Mouse (Mus musculus): ENCODE data around the gene Slc25a24. TPM values are rescaled to one million over a fixed set of nuclear protein-coding genes. Genes with fewer than 3 reads are reported as not detected.

Slc25a24 gene
- 17.1 and 19.8 TPM in 2 replicates for polyA plus RNA-seq (2015; fragmentation: Nextera tagmentation; extraction: Ambion mirVana)

DNA sequence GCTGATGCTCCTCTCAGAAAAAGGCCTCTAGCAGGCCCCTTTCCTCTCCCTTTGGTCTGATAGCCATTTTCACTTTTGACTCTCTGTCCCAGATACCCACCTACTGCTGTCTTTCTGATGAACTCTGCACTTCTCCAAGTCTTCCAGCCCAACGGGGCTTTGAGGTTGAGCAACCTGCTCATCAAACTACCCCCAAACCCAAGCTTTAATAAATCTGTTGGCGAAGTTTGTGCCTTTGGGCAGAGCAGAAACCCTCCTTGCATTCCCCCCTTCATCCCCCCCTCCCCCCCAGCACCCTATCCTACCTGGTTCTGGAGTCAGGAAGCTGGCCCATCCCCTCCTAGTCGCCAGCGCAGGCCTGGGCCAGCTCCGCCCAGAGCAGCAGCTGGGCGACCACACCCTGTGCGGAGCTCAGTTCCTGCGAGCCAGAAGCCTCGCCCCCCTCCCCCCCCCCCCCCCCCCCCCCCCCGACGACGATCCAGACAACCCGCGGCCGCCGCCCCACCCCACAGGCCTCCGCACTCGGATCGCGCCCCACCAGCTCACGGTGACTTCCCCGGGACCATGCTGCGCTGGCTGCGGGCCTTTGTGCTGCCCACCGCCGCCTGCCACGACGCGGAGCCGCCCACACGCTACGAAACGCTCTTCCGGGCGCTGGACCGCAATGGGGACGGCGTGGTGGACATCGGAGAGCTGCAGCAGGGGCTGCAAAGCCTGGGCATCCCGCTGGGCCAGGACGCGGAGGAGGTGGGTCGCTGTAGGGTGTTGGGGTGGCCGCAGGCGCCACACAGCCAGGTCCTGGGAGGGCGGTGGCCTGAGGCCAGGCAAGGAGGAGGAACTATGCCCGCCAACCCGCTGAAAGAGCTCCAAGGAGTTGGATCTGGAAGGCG, at the start of gene Slc25a24:
Gene Slc25a24 (plus strand): TSS at position 509 of the 890 bp plus-strand sequence.
- Histone ChIP-seq H3K27me3 (ENCODE audit: control insufficient read depth, insufficient read depth, low read length) (no peaks in the 10 kb centered on the region), H3K4me1 (ENCODE audit: control insufficient read depth, insufficient read depth, low read length) (peaks cover 24% of the 10 kb centered on the region), H3K9ac (ENCODE audit: low read length) (peak within 1 kb of the TSS; percentile 97), H3K4me3 (ENCODE audit: low read length) (peak within 1 kb of the TSS; percentile 96), H3K27ac (ENCODE audit: low read length) (peak within 1 kb of the TSS; percentile 93), H3K4me2 (ENCODE audit: low read depth, low read length) (peak within 1 kb of the TSS; percentile 80), H3K9me3 (replicated peaks; ENCODE audit: control insufficient read depth, low read length) (no peaks in the 10 kb centered on the region), H3K36me3 (ENCODE audit: control insufficient read depth, insufficient read depth) (peaks cover 6% of the 10 kb centered on the region; the same call in 1 of the 2 replicates)
- WGBS, result 1% methylated on average over 34 of the region's 49 CpGs
- peak; percentile 84 for ATAC-seq (replicated peaks; ENCODE audit: extremely low read depth, insufficient read depth, low FRiP score)

DNA sequence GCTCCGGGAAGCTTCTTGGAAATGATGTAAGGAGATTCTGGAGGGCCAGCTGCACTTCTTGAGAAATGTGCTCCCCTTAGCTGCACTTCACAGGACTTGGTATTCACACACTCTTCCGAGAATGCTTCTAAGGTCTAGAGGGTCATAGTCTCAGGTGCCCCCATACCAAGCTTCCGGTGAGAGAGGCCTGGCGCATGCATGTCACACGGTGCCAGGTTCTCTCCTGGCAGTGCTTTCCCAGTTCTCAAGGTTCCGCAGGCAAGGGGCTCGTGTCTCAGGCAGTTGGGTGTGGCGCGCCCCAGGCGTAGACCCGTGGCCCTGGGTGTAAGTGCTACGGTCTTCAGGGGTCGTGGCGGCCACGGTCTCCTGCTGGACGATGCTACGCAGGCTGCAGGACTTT, 42.8 kb upstream of the Slc25a24 start, which contains the start of gene Slc25a54:
Gene Slc25a54 (plus strand): TSS at position 301 of the 400 bp plus-strand sequence.
- no peak for ATAC-seq (replicated peaks; ENCODE audit: extremely low read depth, insufficient read depth, low FRiP score)
- H3K27me3 ChIP-seq (ENCODE audit: control insufficient read depth, insufficient read depth, low read length), result no peaks in the 10 kb centered on the region
- WGBS, result 91% methylated on average over 17 of the region's 17 CpGs
- no peaks in the 10 kb centered on the region for H3K4me1 ChIP-seq (ENCODE audit: control insufficient read depth, insufficient read depth, low read length)
- H3K9me3 ChIP-seq (replicated peaks; ENCODE audit: control insufficient read depth, low read length), result no peaks in the 10 kb centered on the region
- H3K27ac ChIP-seq (ENCODE audit: low read length), result no peak within 1 kb of the TSS
- no peak within 1 kb of the TSS for H3K9ac ChIP-seq (ENCODE audit: low read length)
- H3K36me3 ChIP-seq (ENCODE audit: control insufficient read depth, insufficient read depth), result no peaks in the 10 kb centered on the region
- no peak within 1 kb of the TSS for H3K4me3 ChIP-seq (ENCODE audit: low read length)
- no peak within 1 kb of the TSS for H3K4me2 ChIP-seq (ENCODE audit: low read depth, low read length)

DNA sequence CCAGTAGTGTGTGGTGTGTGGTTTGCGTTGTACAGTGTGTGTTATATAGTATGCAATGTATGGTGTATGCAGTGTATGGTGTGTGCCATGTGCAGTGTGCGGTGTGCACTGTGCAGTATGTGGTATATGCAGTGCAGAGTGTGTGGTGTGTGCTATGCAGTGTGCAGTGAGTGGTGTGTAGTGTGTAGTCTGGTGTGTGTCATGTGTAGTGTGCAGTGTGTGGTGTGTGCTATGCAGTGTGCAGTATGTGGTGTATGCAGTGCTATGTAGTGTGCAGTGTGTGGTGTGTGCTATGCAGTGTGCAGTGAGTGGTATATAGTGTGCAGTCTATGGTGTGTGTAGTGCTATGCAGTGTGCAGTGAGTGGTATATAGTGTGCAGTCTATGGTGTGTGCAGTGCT, 38.5 kb upstream of the Slc25a24 start:
- H3K9me3 ChIP-seq (replicated peaks; ENCODE audit: control insufficient read depth, low read length), result no peaks in the 10 kb centered on the region
- no peaks in the 10 kb centered on the region for H3K36me3 ChIP-seq (ENCODE audit: control insufficient read depth, insufficient read depth)
- ATAC-seq (replicated peaks; ENCODE audit: extremely low read depth, insufficient read depth, low FRiP score), result no peak
- H3K9ac ChIP-seq (ENCODE audit: low read length), result no peak overlapping the region
- H3K4me1 ChIP-seq (ENCODE audit: control insufficient read depth, insufficient read depth, low read length), result no peaks in the 10 kb centered on the region
- no peak overlapping the region for H3K4me2 ChIP-seq (ENCODE audit: low read depth, low read length)
- H3K4me3 ChIP-seq (ENCODE audit: low read length), result no peak overlapping the region
- H3K27me3 ChIP-seq (ENCODE audit: control insufficient read depth, insufficient read depth, low read length), result no peaks in the 10 kb centered on the region
- WGBS, result 83% methylated on average over 2 of the region's 2 CpGs
- no peak overlapping the region for H3K27ac ChIP-seq (ENCODE audit: low read length)

DNA sequence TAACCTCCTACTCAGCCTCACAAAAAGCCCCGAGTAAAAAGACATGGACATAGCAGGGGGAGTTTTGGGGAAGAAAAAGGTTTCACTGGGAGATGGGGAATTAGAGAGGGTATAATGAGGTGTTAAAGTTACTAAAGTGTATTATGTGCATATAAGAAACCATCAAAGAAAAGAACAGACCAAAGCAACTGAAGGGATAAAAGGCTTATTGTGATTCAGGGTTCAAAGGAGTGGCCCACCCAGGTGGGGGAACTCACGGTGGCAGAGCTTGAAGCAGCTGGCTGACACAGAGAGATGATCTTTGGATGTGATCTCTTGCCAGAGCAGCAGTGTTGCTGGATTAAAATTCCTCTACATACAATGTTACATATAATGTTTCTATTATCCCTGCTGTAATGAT, 34.5 kb upstream of the Slc25a24 start:
- WGBS, result 25% methylated on average over 2 of the region's 2 CpGs
- no peak overlapping the region for H3K4me2 ChIP-seq (ENCODE audit: low read depth, low read length)
- no peak overlapping the region for H3K4me3 ChIP-seq (ENCODE audit: low read length)
- H3K4me1 ChIP-seq (ENCODE audit: control insufficient read depth, insufficient read depth, low read length), result no peaks in the 10 kb centered on the region
- no peaks in the 10 kb centered on the region for H3K9me3 ChIP-seq (replicated peaks; ENCODE audit: control insufficient read depth, low read length)
- no peaks in the 10 kb centered on the region for H3K27me3 ChIP-seq (ENCODE audit: control insufficient read depth, insufficient read depth, low read length)
- ATAC-seq (replicated peaks; ENCODE audit: extremely low read depth, insufficient read depth, low FRiP score), result no peak
- no peak overlapping the region for H3K9ac ChIP-seq (ENCODE audit: low read length)
- no peak overlapping the region for H3K27ac ChIP-seq (ENCODE audit: low read length)
- no peaks in the 10 kb centered on the region for H3K36me3 ChIP-seq (ENCODE audit: control insufficient read depth, insufficient read depth)

DNA sequence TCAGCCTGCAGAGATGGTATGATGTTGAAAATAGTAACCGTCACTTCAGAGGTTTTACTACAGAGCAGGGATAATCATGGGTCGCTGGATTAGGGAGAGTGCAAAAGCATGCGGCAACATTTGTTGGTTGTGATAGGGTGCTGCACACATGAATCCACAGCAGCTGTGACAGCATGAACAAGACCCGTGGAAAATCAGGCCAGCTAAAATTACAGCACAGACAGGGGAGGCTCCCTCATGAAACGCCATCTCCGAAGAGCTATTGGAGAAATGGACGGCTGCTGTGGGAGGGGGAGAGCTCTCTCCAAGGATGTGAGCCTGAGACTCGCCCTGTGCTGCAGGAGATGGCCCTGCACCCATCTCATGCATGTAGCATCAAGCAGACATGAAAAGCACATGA, 18.2 kb upstream of the Slc25a24 start:
- 57% methylated on average over 8 of the region's 8 CpGs for WGBS
- Histone ChIP-seq H3K9ac (ENCODE audit: low read length) (no peak overlapping the region), H3K36me3 (ENCODE audit: control insufficient read depth, insufficient read depth) (no peaks in the 10 kb centered on the region), H3K27me3 (ENCODE audit: control insufficient read depth, insufficient read depth, low read length) (no peaks in the 10 kb centered on the region), H3K4me2 (ENCODE audit: low read depth, low read length) (no peak overlapping the region), H3K4me3 (ENCODE audit: low read length) (no peak overlapping the region), H3K27ac (ENCODE audit: low read length) (no peak overlapping the region), H3K4me1 (ENCODE audit: control insufficient read depth, insufficient read depth, low read length) (no peaks in the 10 kb centered on the region), H3K9me3 (replicated peaks; ENCODE audit: control insufficient read depth, low read length) (no peaks in the 10 kb centered on the region)
- ATAC-seq (replicated peaks; ENCODE audit: extremely low read depth, insufficient read depth, low FRiP score), result no peak

DNA sequence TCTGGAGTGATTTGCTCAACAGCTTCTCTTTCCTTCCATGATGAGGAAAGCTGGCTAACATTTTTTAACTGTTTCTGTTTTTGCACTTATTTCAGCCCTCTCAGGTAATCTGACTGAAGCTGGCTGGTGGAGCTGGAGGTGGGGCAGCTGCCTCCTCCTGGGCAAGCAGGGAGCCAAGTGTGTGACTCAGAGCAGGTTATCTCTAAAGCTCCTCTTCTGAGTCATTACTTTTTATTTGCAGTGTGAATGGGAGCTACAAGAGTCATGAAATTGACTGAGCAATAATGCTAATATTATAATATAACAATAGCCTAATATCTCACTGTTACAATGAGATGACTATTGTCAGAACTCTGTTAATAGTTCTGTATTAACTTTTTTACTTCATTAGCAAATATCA, 5.8 kb upstream of the Slc25a24 start:
- Histone ChIP-seq H3K27ac (ENCODE audit: low read length) (no peak overlapping the region), H3K4me2 (ENCODE audit: low read depth, low read length) (no peak overlapping the region), H3K9ac (ENCODE audit: low read length) (no peak overlapping the region), H3K4me3 (ENCODE audit: low read length) (no peak overlapping the region), H3K9me3 (replicated peaks; ENCODE audit: control insufficient read depth, low read length) (peaks cover 9% of the 10 kb centered on the region), H3K4me1 (ENCODE audit: control insufficient read depth, insufficient read depth, low read length) (no peaks in the 10 kb centered on the region), H3K36me3 (ENCODE audit: control insufficient read depth, insufficient read depth) (0 out of 2 replicates have a peak, but pooled peaks cover 2% of the 10 kb centered on the region), H3K27me3 (ENCODE audit: control insufficient read depth, insufficient read depth, low read length) (no peaks in the 10 kb centered on the region)
- no peak for ATAC-seq (replicated peaks; ENCODE audit: extremely low read depth, insufficient read depth, low FRiP score)

DNA sequence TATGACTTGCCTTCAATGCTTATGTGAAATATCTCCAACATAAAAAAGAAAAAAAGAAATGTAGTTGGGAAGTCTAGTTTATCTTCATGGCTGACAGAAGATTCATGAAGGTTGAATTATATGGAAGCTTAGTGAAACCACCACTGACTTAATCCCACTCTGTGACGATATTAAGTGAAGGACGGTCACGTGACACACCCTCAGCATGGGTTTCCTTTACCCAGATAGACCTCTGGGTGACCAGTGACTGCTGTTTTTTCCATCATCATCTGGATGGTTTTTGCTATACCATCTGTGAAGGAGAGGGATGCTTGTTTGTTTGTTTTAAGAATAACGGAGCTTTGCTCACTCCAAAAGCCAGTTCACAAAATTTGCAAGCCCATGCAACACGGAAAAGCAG, 3.4 kb upstream of the Slc25a24 start:
- Histone ChIP-seq H3K9ac (ENCODE audit: low read length) (no peak overlapping the region), H3K27me3 (ENCODE audit: control insufficient read depth, insufficient read depth, low read length) (no peaks in the 10 kb centered on the region), H3K4me1 (ENCODE audit: control insufficient read depth, insufficient read depth, low read length) (peaks cover 12% of the 10 kb centered on the region), H3K4me3 (ENCODE audit: low read length) (no peak overlapping the region), H3K4me2 (ENCODE audit: low read depth, low read length) (no peak overlapping the region), H3K36me3 (ENCODE audit: control insufficient read depth, insufficient read depth) (0 out of 2 replicates have a peak, but pooled peaks cover 2% of the 10 kb centered on the region), H3K9me3 (replicated peaks; ENCODE audit: control insufficient read depth, low read length) (peaks cover 2% of the 10 kb centered on the region), H3K27ac (ENCODE audit: low read length) (no peak overlapping the region)
- no peak for ATAC-seq (replicated peaks; ENCODE audit: extremely low read depth, insufficient read depth, low FRiP score)
- 75% methylated on average over 5 of the region's 5 CpGs for WGBS

DNA sequence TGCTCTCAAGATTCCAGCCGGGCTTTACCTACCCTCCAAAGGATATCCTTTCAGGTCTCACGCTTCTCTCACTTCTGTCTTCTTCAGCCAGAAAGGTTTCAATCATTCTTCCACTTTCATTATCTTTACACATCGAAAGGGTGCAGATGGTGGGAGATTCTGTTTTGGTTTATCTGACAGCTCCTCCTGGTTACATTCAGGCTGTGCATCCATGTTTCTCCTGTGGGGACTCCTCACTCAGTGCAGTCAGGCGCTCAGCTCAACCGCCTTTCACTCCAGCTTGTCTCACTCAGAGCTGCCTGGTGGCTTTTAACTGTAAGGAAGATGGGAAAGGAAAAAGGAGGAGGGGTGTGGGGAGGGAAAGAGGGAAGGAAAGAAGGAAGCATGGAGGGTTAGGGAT, 3.0 kb upstream of the Slc25a24 start:
- Histone ChIP-seq H3K36me3 (ENCODE audit: control insufficient read depth, insufficient read depth) (0 out of 2 replicates have a peak, but pooled peaks cover 2% of the 10 kb centered on the region), H3K27ac (ENCODE audit: low read length) (no peak overlapping the region), H3K9me3 (replicated peaks; ENCODE audit: control insufficient read depth, low read length) (no peaks in the 10 kb centered on the region), H3K4me1 (ENCODE audit: control insufficient read depth, insufficient read depth, low read length) (peaks cover 13% of the 10 kb centered on the region), H3K4me2 (ENCODE audit: low read depth, low read length) (no peak overlapping the region), H3K4me3 (ENCODE audit: low read length) (no peak overlapping the region), H3K27me3 (ENCODE audit: control insufficient read depth, insufficient read depth, low read length) (no peaks in the 10 kb centered on the region), H3K9ac (ENCODE audit: low read length) (no peak overlapping the region)
- 79% methylated on average over 5 of the region's 5 CpGs for WGBS
- no peak for ATAC-seq (replicated peaks; ENCODE audit: extremely low read depth, insufficient read depth, low FRiP score)

DNA sequence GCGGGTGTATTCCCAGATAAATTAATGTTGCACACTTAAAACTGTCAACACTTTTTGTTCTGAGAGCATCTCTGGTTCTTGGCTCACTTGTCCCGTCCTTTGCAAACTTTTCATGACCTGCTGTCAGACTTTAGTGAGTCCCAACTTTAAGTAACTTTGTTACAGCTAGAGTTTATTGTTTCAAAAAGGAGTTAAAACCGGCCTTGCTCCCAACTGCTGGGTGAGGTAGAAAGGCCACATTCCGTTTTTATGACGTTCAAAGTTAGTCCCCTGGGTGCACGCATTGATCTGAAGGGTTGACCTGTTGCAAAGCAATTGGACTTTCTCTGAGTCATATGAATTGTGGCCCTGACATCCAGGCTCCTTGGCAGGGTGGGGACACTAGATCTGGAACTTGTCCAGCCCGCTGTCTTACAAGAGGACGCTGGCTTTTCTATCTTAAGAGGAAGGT, 607 bp downstream of the Slc25a24 start:
- peak overlapping the region; percentile 80 for H3K4me2 ChIP-seq (ENCODE audit: low read depth, low read length)
- H3K9me3 ChIP-seq (replicated peaks; ENCODE audit: control insufficient read depth, low read length), result no peaks in the 10 kb centered on the region
- 3% methylated on average over 8 of the region's 8 CpGs for WGBS
- H3K27ac ChIP-seq (ENCODE audit: low read length), result peak overlapping the region; percentile 93
- peak overlapping the region; percentile 96 for H3K4me3 ChIP-seq (ENCODE audit: low read length)
- peaks cover 24% of the 10 kb centered on the region for H3K4me1 ChIP-seq (ENCODE audit: control insufficient read depth, insufficient read depth, low read length)
- 0 out of 2 replicates have a peak, but pooled peaks have one; percentile 25 for ATAC-seq (replicated peaks; ENCODE audit: extremely low read depth, insufficient read depth, low FRiP score)
- peak overlapping the region; percentile 97 for H3K9ac ChIP-seq (ENCODE audit: low read length)
- H3K27me3 ChIP-seq (ENCODE audit: control insufficient read depth, insufficient read depth, low read length), result no peaks in the 10 kb centered on the region
- peaks cover 6% of the 10 kb centered on the region; the same call in 1 of the 2 replicates for H3K36me3 ChIP-seq (ENCODE audit: control insufficient read depth, insufficient read depth)
